Mouse (Mus musculus) cerebellum, adult 2 months (tissue): Measurements from ENCODE around the gene Slc45a2. TPM values are rescaled to one million over a fixed set of nuclear protein-coding genes. Genes with fewer than 3 reads are reported as not detected.

Experiments used
- DNase-seq, 2 experiments: peaks; one replicate each; pipeline ENCODE4 v3.0.0; 2021
- H3K27ac ChIP-seq: fragments of 200-500 bp; 2 replicates; pipeline ENCODE4 v1.5.1; 2012; ENCODE audit warnings: low read length, control low read depth, inconsistent platforms; ENCODE audit not compliant: insufficient read depth
- H3K27me3 ChIP-seq: fragments of 200-500 bp; 2 replicates; pipeline ENCODE4 v1.6.1; 2012; ENCODE audit warnings: inconsistent platforms, mild to moderate bottlenecking, low read length, moderate library complexity; ENCODE audit not compliant: control insufficient read depth, insufficient read depth
- H3K4me1 ChIP-seq: fragments of 200-500 bp; 2 replicates; pipeline ENCODE4 v1.6.1; 2011; ENCODE audit warnings: low read length; ENCODE audit not compliant: control insufficient read depth, insufficient read depth
- H3K4me3 ChIP-seq: fragments of 200-500 bp; replicated peaks from 2 replicates; pipeline ENCODE3; 2011; ENCODE audit warnings: mild to moderate bottlenecking, low read depth, low read length, control low read depth; ENCODE audit not compliant: insufficient read depth
- CTCF ChIP-seq: fragments of 200-500 bp; IDR thresholded peaks from 2 replicates; pipeline ENCODE4 v1.5.1; 2011; ENCODE audit warnings: low read depth, mild to moderate bottlenecking, control low read depth, low read length, moderate library complexity, borderline replicate concordance; ENCODE audit not compliant: insufficient read depth
- POLR2A ChIP-seq: fragments of 200-500 bp; IDR thresholded peaks from 2 replicates; pipeline ENCODE4 v1.6.1; 2011; ENCODE audit warnings: low read length, control low read depth, borderline replicate concordance; ENCODE audit not compliant: insufficient read depth
- WGBS: fragments of 180-500 bp; shearing (Covaris S2); methylation state at CpG from one replicate; pipeline ENCODE4 v1.1.7; 2018; 5-methylcytosine and 5-hydroxymethylcytosine counted together
- polyA plus RNA-seq: library from polyadenylated mRNA; depleted of rRNA; stranded (reverse); fragments of >200 nt; gene quantifications from 2 replicates; pipeline ENCODE4 v1.2.3, GENCODE M21; 2012

Gene Slc45a2
- polyA plus RNA-seq, 1 experiment = 0.10 TPM

DNA sequence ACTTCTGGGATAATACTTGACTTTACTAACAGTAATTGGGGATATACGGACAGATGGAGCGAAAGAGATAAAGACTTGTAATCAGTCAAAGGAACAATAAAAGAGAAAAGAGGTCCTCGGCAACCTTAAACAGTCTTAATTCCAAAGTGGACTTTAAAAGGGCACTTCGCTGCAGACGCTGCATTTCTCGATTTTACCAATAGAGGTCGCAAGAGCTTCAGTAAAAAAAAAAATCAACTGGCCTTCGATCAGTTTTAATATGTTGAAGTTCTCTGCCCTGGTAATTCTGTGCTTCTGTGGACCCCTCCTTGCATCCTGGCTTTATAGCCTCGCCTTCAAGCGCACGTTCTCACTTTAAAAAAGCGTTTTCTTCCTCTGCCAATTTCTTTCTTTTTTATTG lies 38.0 kb downstream of the Slc45a2 start:
- Histone ChIP-seq H3K4me1 (no peaks in the 10 kb centered on the region; the same call in 1 of the 2 replicates), H3K27ac (no peak overlapping the region), H3K4me3 (no peak overlapping the region), H3K27me3 (no peaks in the 10 kb centered on the region; the same call in 1 of the 2 replicates)
- no peak for TF ChIP-seq POLR2A
- peak; percentile 40; the same call in 1 of the 2 replicates for TF ChIP-seq CTCF
- 2% methylated on average over 12 of the region's 12 CpGs for WGBS
- peak; percentile 24 to 26 for DNase-seq

DNA sequence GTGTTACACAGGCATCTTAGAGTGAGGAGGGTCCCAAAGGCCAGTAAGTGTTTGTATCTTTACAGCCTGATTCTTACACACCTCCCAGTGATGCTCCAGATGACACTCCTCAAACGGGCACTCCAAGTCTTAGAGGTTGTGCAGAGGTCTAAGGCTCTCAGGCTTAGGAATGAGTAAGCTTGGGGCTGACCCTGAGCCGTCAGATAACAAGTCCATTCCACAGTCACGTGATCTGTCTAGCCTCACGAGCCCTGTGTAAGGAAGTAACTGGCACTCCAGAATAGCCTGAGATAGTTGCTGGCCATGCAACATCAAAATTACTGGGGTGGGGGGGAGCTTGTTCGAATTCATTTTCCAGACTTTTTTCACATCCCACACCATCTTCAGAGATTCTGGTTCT lies 39.5 kb downstream of the Slc45a2 start:
- WGBS = 79% methylated on average over 5 of the region's 5 CpGs
- TF ChIP-seq CTCF (no peak), POLR2A (no peak)

GRCm38 (mm10) chr15:11041229-11041628 lies 40.7 kb downstream of the Slc45a2 start:
- no peaks in the 10 kb centered on the region; the same call in 1 of the 2 replicates for H3K4me1 ChIP-seq
- DNase-seq = no peak
- no peak overlapping the region for H3K4me3 ChIP-seq
- TF ChIP-seq POLR2A (no peak), CTCF (no peak)
- no peaks in the 10 kb centered on the region for H3K27me3 ChIP-seq
- 22% methylated on average over 2 of the region's 2 CpGs for WGBS
- no peak overlapping the region for H3K27ac ChIP-seq

More for the DNA sequence above, 39.5 kb downstream of the Slc45a2 start:
- DNase-seq = no peak
- Histone ChIP-seq H3K27me3 (no peaks in the 10 kb centered on the region; the same call in 1 of the 2 replicates), H3K4me3 (no peak overlapping the region), H3K27ac (no peak overlapping the region), H3K4me1 (no peaks in the 10 kb centered on the region; the same call in 1 of the 2 replicates)

GRCm38 (mm10) chr15:11042828-11043227 lies 42.3 kb downstream of the Slc45a2 start:
- H3K27me3 ChIP-seq = no peaks in the 10 kb centered on the region
- no peak overlapping the region for H3K27ac ChIP-seq
- 90% methylated on average over 5 of the region's 5 CpGs for WGBS
- TF ChIP-seq CTCF (no peak), POLR2A (no peak)
- H3K4me1 ChIP-seq = no peaks in the 10 kb centered on the region
- DNase-seq = no peak
- H3K4me3 ChIP-seq = no peak overlapping the region

DNA sequence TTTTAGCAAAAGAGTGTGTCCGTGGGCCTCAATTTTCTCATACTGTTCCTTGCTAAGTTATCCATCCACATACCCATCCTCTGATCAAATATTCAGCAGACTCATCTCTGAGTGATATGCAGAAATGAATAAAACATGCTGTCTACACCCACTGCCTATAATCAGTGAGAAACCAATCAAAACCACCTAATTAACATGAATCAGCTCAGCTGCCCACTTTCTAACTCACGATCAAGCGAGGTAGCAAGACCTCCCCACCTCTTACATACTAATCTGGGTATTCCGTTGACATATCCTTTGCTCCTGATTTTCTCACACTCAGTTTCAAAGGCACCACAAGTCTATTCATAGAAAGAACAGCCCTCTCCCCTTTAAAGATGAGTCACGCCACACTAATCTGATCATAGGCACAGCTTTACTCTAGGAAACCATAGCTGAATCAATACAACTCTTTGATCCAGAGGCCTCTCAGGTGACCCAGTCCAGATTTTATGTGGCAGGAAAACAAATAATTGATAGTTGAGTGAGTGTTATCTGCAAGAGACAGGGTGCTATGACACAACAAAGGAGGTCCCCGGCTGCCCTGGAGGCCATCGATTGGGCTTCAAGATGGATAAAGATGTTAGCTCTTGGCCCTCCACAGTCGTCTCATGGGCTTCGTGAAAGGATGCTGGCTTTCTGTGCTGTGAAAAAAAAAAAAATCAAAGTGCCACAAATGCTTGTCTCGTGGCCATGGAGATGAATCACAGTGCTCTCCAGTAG lies 53.3 kb downstream of the Slc45a2 start:
- 42% methylated on average over 10 of the region's 10 CpGs for WGBS
- H3K27me3 ChIP-seq = no peaks in the 10 kb centered on the region

DNA sequence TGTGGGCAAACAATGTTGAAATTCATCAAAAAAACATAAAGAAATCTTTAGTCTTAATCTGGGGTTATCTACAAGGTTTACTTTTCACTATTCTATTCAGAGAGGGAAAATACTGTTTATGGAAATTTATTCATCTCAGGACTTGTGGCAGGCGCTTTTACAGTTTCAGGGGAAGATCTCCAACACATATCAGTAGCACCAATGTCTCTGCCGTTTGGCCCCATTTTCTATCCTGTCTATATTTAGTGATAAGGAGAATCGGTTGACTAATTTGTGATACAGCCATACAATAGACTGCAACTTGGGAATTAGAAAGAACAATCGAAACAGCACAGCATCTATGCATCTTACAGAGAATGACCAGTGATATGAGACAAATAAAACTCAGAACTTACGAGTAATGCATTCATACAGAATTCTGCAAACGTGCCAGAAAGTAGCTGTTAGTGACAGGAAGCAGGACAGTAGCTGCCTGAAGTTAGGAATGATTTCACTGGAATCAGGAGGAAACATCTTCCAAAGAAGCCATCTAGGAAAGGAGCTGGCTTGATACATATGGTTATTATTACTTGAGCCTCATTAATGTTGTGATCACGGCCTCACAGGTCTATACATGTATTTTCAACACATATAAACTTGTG lies 54.0 kb downstream of the Slc45a2 start:
- TF ChIP-seq POLR2A (no peak), CTCF (no peak)
- WGBS = 45% methylated on average over 7 of the region's 7 CpGs
- Histone ChIP-seq H3K27me3 (no peaks in the 10 kb centered on the region), H3K4me1 (no peaks in the 10 kb centered on the region), H3K4me3 (no peak overlapping the region), H3K27ac (no peak overlapping the region)
- no peak for DNase-seq

More for the DNA sequence above, 53.3 kb downstream of the Slc45a2 start:
- no peaks in the 10 kb centered on the region for H3K4me1 ChIP-seq
- DNase-seq = no peak
- TF ChIP-seq CTCF (no peak), POLR2A (no peak)
- no peak overlapping the region for H3K27ac ChIP-seq
- H3K4me3 ChIP-seq = no peak overlapping the region

- no peak overlapping the region for H3K4me3 ChIP-seq
- no peak for TF ChIP-seq POLR2A
- TF ChIP-seq CTCF = no peak
- no peak for DNase-seq
- H3K4me1 ChIP-seq = no peaks in the 10 kb centered on the region; the same call in 1 of the 2 replicates
- no peak overlapping the region for H3K27ac ChIP-seq
- no peaks in the 10 kb centered on the region; the same call in 1 of the 2 replicates for H3K27me3 ChIP-seq
- 91% methylated on average over 1 of the region's 1 CpGs for WGBS
Observed at GRCm38 (mm10) chr15:11062903-11063302, 62.4 kb downstream of the Slc45a2 start.
